Mouse (Mus musculus) left cerebral cortex, postnatal 25 days (tissue): Measurements from ENCODE around the gene Cd3d. TPM values are rescaled to one million over a fixed set of nuclear protein-coding genes. Genes with fewer than 3 reads are reported as not detected.

Experiments used
- DNase-seq, 2 experiments: peaks; one replicate each; pipeline ENCODE4 v3.0.0; 2022; ENCODE audit warnings: low spot score in 2 of 2, mixed read lengths in 1 of 2
- intact Hi-C: fragments of 180-260 bp; cut with DNase I; formaldehyde crosslinking; loops from one replicate; pipeline ENCODE4 v1.15.1; 2025
- total RNA-seq, 2 experiments: library from RNA; stranded (reverse); gene quantifications; 2 replicates each; pipeline ENCODE4 v1.2.3; 2021

The Cd3d gene
- total RNA-seq, 2 experiments from 2014 or later = not detected

- intact Hi-C loops = no loop called here
Observed at GRCm38 (mm10) chr9:44986976-44987375, 5.4 kb downstream of the Cd3d start.

GRCm38 (mm10) chr9:44991821-44992220, 10.2 kb downstream of the Cd3d start:
- intact Hi-C loops = no loop called here
- no peak for DNase-seq

More at GRCm38 (mm10) chr9:44986976-44987375, 5.4 kb downstream of the Cd3d start:
- DNase-seq = no peak

GRCm38 (mm10) chr9:44992271-44992670, 10.7 kb downstream of the Cd3d start:
- DNase-seq = no peak
- intact Hi-C loops = no loop called here

- DNase-seq = no peak
- intact Hi-C loops = no loop called here
Observed at GRCm38 (mm10) chr9:44993268-44993667, 11.7 kb downstream of the Cd3d start.

GRCm38 (mm10) chr9:44994962-44995361, 13.4 kb downstream of the Cd3d start:
- intact Hi-C loops = no loop called here
- no peak for DNase-seq

- intact Hi-C loops = no loop called here
- DNase-seq = no peak
Observed at GRCm38 (mm10) chr9:44996590-44996989, 15.0 kb downstream of the Cd3d start.

GRCm38 (mm10) chr9:44998138-44998537, 16.6 kb downstream of the Cd3d start:
- intact Hi-C loops = no loop called here
- DNase-seq = no peak

GRCm38 (mm10) chr9:44999171-44999570, 17.6 kb downstream of the Cd3d start:
- intact Hi-C loops = no loop called here
- DNase-seq = peak in 1 of 2 experiments; percentile 31

GRCm38 (mm10) chr9:44999776-45000175, 18.2 kb downstream of the Cd3d start:
- no peak for DNase-seq
- intact Hi-C loops = no loop called here

- intact Hi-C loops = no loop called here
- DNase-seq = no peak
Observed at GRCm38 (mm10) chr9:45000249-45000648, 18.7 kb downstream of the Cd3d start.

- no peak for DNase-seq
- intact Hi-C loops = no loop called here
Observed at GRCm38 (mm10) chr9:45007404-45007803, 25.8 kb downstream of the Cd3d start.

GRCm38 (mm10) chr9:45008342-45008741, 26.8 kb downstream of the Cd3d start:
- DNase-seq = no peak
- intact Hi-C loops = no loop called here

GRCm38 (mm10) chr9:45009180-45010078, 27.8 kb downstream of the Cd3d start, which contains the start of gene Cd3e:
Gene Cd3e (minus strand): TSS chr9:45009627.
- intact Hi-C loops = loop anchor here (5.0 kb wide), 1 partner anchor 37 kb away; no protein-coding TSS in a partner anchor
- DNase-seq = no peak

- DNase-seq = no peak
- intact Hi-C loops = loop anchor here (5.0 kb wide), 1 partner anchor 38 kb away; no protein-coding TSS in a partner anchor
Observed at GRCm38 (mm10) chr9:45010461-45010860, 28.9 kb downstream of the Cd3d start.

GRCm38 (mm10) chr9:45011291-45011690, 29.7 kb downstream of the Cd3d start:
- no peak for DNase-seq
- intact Hi-C loops = loop anchor here (5.0 kb wide), 1 partner anchor 39 kb away; no protein-coding TSS in a partner anchor

GRCm38 (mm10) chr9:45014879-45015278, 33.3 kb downstream of the Cd3d start:
- no peak for DNase-seq
- intact Hi-C loops = loop anchor here (5.0 kb wide), 1 partner anchor 43 kb away; no protein-coding TSS in a partner anchor

GRCm38 (mm10) chr9:45015841-45016240, 34.3 kb downstream of the Cd3d start:
- intact Hi-C loops = no loop called here
- DNase-seq = no peak

GRCm38 (mm10) chr9:45018031-45018430, 36.4 kb downstream of the Cd3d start:
- intact Hi-C loops = no loop called here
- DNase-seq = peak; percentile 34 to 58

GRCm38 (mm10) chr9:45022800-45023199, 41.2 kb downstream of the Cd3d start:
- intact Hi-C loops = loop anchor here (2.0 kb wide), 1 partner anchor 124 kb away; no protein-coding TSS in a partner anchor
- DNase-seq = peak; percentile 51 to 66

- no peak for DNase-seq
- intact Hi-C loops = loop anchor here (2.0 kb wide), 1 partner anchor 123 kb away; no protein-coding TSS in a partner anchor
Observed at GRCm38 (mm10) chr9:45023638-45024037, 42.1 kb downstream of the Cd3d start.

GRCm38 (mm10) chr9:45024187-45024586, 42.6 kb downstream of the Cd3d start:
- no peak for DNase-seq
- intact Hi-C loops = no loop called here
